Mouse (Mus musculus) heart, adult 2 months (tissue): Measurements from ENCODE around the gene Arhgef1. TPM values are rescaled to one million over a fixed set of nuclear protein-coding genes. Genes with fewer than 3 reads are reported as not detected.

Source experiments
- DNase-seq, 2 experiments: peaks; one replicate each; pipeline ENCODE4 v3.0.0; 2021
- H3K27ac ChIP-seq: fragments of 200-600 bp; 2 replicates; pipeline ENCODE4 v1.8.1; 2022
- H3K27me3 ChIP-seq: fragments of 200-500 bp; 2 replicates; pipeline ENCODE4 v1.6.1; 2012; ENCODE audit warnings: mild to moderate bottlenecking, low read length, inconsistent platforms, mixed read lengths; ENCODE audit not compliant: control insufficient read depth, insufficient read depth
- H3K36me3 ChIP-seq: fragments of 200-500 bp; 2 replicates; pipeline ENCODE4 v1.6.1; 2012; ENCODE audit warnings: low read length, inconsistent platforms; ENCODE audit not compliant: control insufficient read depth, insufficient read depth
- H3K4me1 ChIP-seq: fragments of 200-500 bp; 2 replicates; pipeline ENCODE4 v1.6.1; 2011; ENCODE audit warnings: low read length; ENCODE audit not compliant: control insufficient read depth, insufficient read depth
- H3K4me3 ChIP-seq: fragments of 200-600 bp; 2 replicates; pipeline ENCODE4 v1.8.1; 2022
- H3K79me2 ChIP-seq: fragments of 200-500 bp; replicated peaks from 2 replicates; pipeline ENCODE4 v1.6.1; 2012; ENCODE audit warnings: mild to moderate bottlenecking, inconsistent platforms, low read length, moderate library complexity, mixed read lengths; ENCODE audit not compliant: control insufficient read depth, insufficient read depth
- H3K9ac ChIP-seq: fragments of 200-500 bp; 2 replicates; pipeline ENCODE4 v1.6.1; 2012; ENCODE audit warnings: low read depth, mild to moderate bottlenecking, control low read depth, inconsistent platforms, low read length, mixed read lengths
- CTCF ChIP-seq: fragments of 200-600 bp; IDR thresholded peaks from 2 replicates; pipeline ENCODE4 v1.8.1; 2022; ENCODE audit warnings: antibody characterized with exemption, mild to moderate bottlenecking, moderate library complexity
- EP300 ChIP-seq: fragments of 200-500 bp; IDR thresholded peaks from 2 replicates; pipeline ENCODE4 v1.6.1; 2011; ENCODE audit warnings: low read depth, low read length, control low read depth; ENCODE audit not compliant: insufficient read depth
- POLR2A ChIP-seq: fragments of 200-500 bp; IDR thresholded peaks from 2 replicates; pipeline ENCODE4 v1.6.1; 2011; ENCODE audit warnings: mild to moderate bottlenecking, low read depth, low read length, control low read depth; ENCODE audit not compliant: insufficient read depth
- WGBS: fragments of 180-500 bp; shearing (Covaris S2); methylation state at CpG from one replicate; pipeline ENCODE4 v1.1.7; 2018; 5-methylcytosine and 5-hydroxymethylcytosine counted together
- intact Hi-C: fragments of 180-260 bp; cut with DNase I; formaldehyde crosslinking; loops from one replicate; pipeline ENCODE4 v1.15.1; 2025
- polyA plus RNA-seq: library from polyadenylated mRNA; depleted of rRNA; stranded (reverse); fragments of >200 nt; gene quantifications from 2 replicates; pipeline ENCODE4 v1.2.3, GENCODE M21; 2012
- total RNA-seq, 2 experiments: library from RNA; stranded (reverse); gene quantifications; 2 replicates each; pipeline ENCODE4 v1.2.3; 2021

Gene Arhgef1
- total and polyA plus RNA-seq, 3 experiments: 43.0 to 105 (median 43.2) TPM

DNA sequence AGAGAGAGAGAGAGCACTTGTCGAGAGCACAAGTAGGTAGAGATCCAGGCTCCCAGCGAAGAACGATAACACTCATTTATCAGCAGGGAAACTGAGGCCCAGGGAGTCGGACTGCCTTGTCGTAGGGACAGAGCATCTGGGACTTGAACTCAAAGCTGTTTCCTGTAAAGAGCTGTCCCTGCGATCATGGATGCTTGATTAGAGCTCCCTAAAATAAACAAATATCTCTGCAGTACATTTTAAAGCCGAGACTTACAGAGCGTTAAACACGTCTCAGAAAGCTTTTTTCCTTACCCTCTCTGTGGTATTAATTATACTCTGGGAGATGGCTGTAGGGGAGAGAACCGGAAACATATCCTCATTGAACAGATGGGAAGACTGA, 723 bp downstream of the Arhgef1 start:
- H3K79me2 ChIP-seq: peaks cover 2% of the 10 kb centered on the region; the same call in 1 of the 2 replicates
- peaks cover 2% of the 10 kb centered on the region; the same call in 1 of the 2 replicates for H3K36me3 ChIP-seq
- H3K4me3 ChIP-seq: peak overlapping the region; percentile 82
- H3K4me1 ChIP-seq: peaks cover 8% of the 10 kb centered on the region
- no peak for TF ChIP-seq EP300
- DNase-seq: no peak
- peak overlapping the region; percentile 94 for H3K9ac ChIP-seq
- 9% methylated on average over 10 of the region's 10 CpGs for WGBS
- H3K27ac ChIP-seq: peak overlapping the region; percentile 95
- intact Hi-C loops: no loop called here
- no peaks in the 10 kb centered on the region for H3K27me3 ChIP-seq

DNA sequence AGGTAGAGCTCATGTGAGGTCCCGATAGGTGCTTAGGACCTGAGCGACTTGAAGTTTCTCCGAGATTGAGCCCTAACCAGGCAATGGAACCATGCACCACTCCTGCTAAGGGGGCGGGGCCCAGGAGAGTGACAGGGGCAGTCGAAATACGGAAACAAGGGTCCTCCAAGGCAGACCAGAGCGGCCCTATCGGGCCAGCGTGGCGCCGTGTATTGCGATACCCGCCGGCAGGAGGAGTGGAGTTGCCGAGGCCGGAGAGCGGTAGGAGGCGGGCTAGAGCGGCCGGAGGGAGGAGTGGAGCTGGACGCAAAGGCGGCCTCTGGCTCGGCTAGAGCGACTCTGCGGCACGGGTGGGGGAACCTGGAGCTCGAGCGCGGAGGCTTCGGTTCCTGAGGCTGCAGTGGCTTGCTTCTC, 1.4 kb downstream of the Arhgef1 start:
- peaks cover 2% of the 10 kb centered on the region; the same call in 1 of the 2 replicates for H3K36me3 ChIP-seq
- under 1% methylated on average over 30 of the region's 30 CpGs for WGBS
- no peaks in the 10 kb centered on the region for H3K27me3 ChIP-seq
- peak overlapping the region; percentile 95 for H3K27ac ChIP-seq
- H3K9ac ChIP-seq: peak overlapping the region; percentile 60
- peaks cover 8% of the 10 kb centered on the region for H3K4me1 ChIP-seq
- H3K4me3 ChIP-seq: peak overlapping the region; percentile 82
- TF ChIP-seq CTCF (peak; percentile 77), POLR2A (peak; percentile 79), EP300 (peak; percentile 81)
- intact Hi-C loops: loop anchor here (1.0 kb wide), 2 partner anchors 14 to 20 kb away; partner anchors contain the start of gene Rps19
- peaks cover 2% of the 10 kb centered on the region; the same call in 1 of the 2 replicates for H3K79me2 ChIP-seq
- DNase-seq: peak; percentile 94 to 99

DNA sequence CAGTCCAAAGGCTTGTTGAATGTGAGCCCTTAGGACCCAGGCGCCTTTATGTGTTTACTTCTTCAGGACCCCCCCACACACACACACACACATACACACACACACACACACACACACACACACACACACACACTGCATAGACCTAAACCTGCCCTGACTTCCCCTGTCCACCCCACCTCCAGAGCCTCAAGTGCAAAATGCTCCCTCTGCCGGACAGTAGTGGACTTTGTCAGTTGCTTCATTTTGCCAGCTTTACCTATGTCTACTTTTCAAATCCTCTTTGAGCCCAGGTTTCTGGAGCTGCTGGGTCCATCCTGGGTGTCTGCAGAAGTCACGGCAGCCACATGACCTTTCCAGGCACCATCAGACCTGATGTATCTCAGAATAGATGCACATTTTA, 2.2 kb downstream of the Arhgef1 start:
- Histone ChIP-seq H3K27ac (no peak overlapping the region), H3K9ac (0 out of 2 replicates have a peak overlapping the region, but pooled peaks have one; percentile 27), H3K36me3 (peaks cover 2% of the 10 kb centered on the region; the same call in 1 of the 2 replicates), H3K4me3 (peak overlapping the region; percentile 82), H3K79me2 (peaks cover 2% of the 10 kb centered on the region; the same call in 1 of the 2 replicates), H3K4me1 (peaks cover 8% of the 10 kb centered on the region), H3K27me3 (no peaks in the 10 kb centered on the region)
- DNase-seq: peak; percentile 55 to 58
- no peak for TF ChIP-seq POLR2A
- 0 out of 2 replicates have a peak, but pooled peaks have one; percentile 23 for TF ChIP-seq EP300
- TF ChIP-seq CTCF: peak; percentile 70
- 17% methylated on average over 3 of the region's 3 CpGs for WGBS
- intact Hi-C loops: loop anchor here (1.0 to 5.0 kb wide), 3 partner anchors 15 to 172 kb away; partner anchors contain the start of gene Rps19

DNA sequence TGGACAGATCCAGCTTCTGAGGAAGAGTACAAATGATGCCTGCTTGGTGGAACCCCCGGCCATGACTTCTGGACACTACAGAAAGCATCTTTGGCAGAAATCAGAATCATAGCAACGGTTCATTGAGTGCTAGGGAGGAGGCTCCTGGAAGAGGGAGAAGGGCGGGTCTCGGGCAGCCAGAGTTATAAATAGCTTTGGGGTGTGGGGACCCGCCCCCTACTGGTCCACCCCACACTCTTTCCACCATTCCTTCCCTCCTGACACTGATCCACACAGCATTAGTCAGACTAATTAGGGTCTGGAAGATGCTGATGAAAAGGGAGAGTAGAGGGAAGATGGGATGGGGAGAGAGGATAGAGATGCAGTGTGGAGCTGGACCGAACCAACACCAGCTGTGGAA, 3.8 kb downstream of the Arhgef1 start:
- peaks cover 2% of the 10 kb centered on the region; the same call in 1 of the 2 replicates for H3K36me3 ChIP-seq
- 22% methylated on average over 6 of the region's 6 CpGs for WGBS
- H3K79me2 ChIP-seq: peaks cover 2% of the 10 kb centered on the region; the same call in 1 of the 2 replicates
- H3K4me3 ChIP-seq: no peak overlapping the region
- no peak overlapping the region for H3K9ac ChIP-seq
- H3K27me3 ChIP-seq: no peaks in the 10 kb centered on the region
- intact Hi-C loops: loop anchor here (5.0 kb wide), 1 partner anchor 171 kb away; no protein-coding TSS in a partner anchor
- peaks cover 8% of the 10 kb centered on the region for H3K4me1 ChIP-seq
- no peak for DNase-seq
- no peak overlapping the region for H3K27ac ChIP-seq
- TF ChIP-seq EP300 (no peak), POLR2A (no peak), CTCF (no peak)

DNA sequence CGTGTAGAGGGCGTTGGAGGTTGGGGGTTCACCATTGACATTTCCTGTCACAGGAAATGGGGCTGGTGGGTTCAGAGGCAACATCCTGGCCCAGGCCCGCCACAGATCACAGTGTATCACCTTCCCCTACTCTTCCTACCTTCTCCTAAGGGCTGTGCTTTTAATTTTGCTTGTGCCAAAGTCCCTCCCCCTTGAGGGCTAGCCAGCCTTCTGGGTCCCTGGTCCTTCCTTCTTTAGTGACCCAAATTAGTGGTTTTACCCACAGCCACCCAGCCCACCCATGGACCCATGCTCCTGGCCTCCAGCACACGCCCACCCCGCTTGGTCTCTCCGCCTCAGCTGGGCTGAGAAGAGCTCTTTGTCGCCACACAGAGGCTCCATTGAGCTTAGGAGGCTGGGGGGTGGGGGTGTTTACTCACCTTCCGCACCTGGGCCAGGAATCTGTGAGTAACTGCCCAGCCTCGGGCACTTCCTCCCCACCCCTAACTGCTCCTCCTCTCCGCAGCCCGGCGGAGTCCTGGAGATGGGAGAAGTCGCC, 4.6 kb downstream of the Arhgef1 start:
- Histone ChIP-seq H3K36me3 (peaks cover 2% of the 10 kb centered on the region; the same call in 1 of the 2 replicates), H3K27ac (no peak overlapping the region), H3K4me1 (peaks cover 8% of the 10 kb centered on the region), H3K27me3 (no peaks in the 10 kb centered on the region), H3K9ac (no peak overlapping the region), H3K79me2 (peaks cover 2% of the 10 kb centered on the region; the same call in 1 of the 2 replicates), H3K4me3 (no peak overlapping the region)
- intact Hi-C loops: loop anchor here (5.0 kb wide), 1 partner anchor 170 kb away; no protein-coding TSS in a partner anchor
- no peak for TF ChIP-seq EP300
- no peak for TF ChIP-seq POLR2A
- TF ChIP-seq CTCF: no peak
- DNase-seq: peak in 1 of 2 experiments; percentile 53
- 44% methylated on average over 13 of the region's 13 CpGs for WGBS

DNA sequence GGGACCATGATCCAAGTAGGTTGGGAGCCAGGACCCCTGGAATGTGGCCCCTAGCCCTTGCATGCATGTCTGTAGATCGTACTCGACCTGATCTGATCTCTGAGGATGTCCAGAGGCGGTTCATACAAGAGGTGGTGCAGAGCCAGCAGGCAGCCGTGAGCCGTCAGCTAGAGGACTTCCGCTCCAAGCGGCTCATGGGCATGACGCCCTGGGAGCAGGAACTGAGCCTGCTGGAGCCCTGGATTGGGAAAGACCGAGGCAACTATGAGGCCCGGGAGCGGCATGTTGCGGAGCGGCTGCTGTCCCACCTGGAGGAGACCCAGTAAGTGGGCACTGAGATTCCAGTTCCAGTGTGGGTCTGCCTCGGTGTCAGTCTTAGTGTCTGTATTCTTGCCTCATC, 9.8 kb downstream of the Arhgef1 start:
- no peak overlapping the region for H3K4me3 ChIP-seq
- H3K4me1 ChIP-seq: no peaks in the 10 kb centered on the region
- peak in 1 of 2 experiments; percentile 29 for DNase-seq
- H3K79me2 ChIP-seq: no peaks in the 10 kb centered on the region; the same call in 1 of the 2 replicates
- 82% methylated on average over 14 of the region's 14 CpGs for WGBS
- no peak overlapping the region for H3K27ac ChIP-seq
- TF ChIP-seq CTCF (no peak), EP300 (no peak), POLR2A (no peak)
- H3K9ac ChIP-seq: no peak overlapping the region
- no peaks in the 10 kb centered on the region for H3K27me3 ChIP-seq
- intact Hi-C loops: no loop called here
- no peaks in the 10 kb centered on the region for H3K36me3 ChIP-seq
